Mouse (Mus musculus) bone marrow macrophage, adult 2 months (primary cell): ENCODE data around the gene Ropn1l.

ENCODE experiments used
- CTCF ChIP-seq: IDR thresholded peaks from 2 replicates; pipeline ENCODE4 v1.5.1; 2012; ENCODE audit warnings: low read depth, mild to moderate bottlenecking, low read length, moderate library complexity
- POLR2A ChIP-seq: IDR thresholded peaks from 2 replicates; pipeline ENCODE4 v1.6.1; 2012; ENCODE audit warnings: mild to moderate bottlenecking, low read depth, low read length, borderline replicate concordance

DNA sequence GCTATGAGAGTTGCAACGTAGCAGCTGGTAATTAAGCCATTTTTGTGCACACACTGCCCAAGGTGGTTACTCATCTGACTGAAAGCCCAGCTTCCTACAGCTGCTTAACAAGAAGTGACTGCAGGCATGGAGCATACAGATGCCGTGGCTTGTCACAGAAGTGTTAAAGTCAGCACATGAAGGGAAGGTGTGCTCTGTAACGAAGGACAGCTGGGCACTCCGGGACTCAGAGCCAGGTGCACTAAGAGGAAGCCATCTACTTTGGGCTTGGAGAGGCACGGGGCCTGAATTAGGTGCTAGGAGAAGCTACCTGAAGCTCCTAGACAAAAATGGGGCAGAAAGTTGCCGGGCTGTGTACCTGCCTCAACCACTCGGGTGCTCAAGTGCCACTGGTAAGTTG lies 19.8 kb downstream of the Ropn1l start:
- TF ChIP-seq CTCF (no peak), POLR2A (no peak)
